ENCODE assay signal across 16 mouse cellular contexts in the genomic region with DNA sequence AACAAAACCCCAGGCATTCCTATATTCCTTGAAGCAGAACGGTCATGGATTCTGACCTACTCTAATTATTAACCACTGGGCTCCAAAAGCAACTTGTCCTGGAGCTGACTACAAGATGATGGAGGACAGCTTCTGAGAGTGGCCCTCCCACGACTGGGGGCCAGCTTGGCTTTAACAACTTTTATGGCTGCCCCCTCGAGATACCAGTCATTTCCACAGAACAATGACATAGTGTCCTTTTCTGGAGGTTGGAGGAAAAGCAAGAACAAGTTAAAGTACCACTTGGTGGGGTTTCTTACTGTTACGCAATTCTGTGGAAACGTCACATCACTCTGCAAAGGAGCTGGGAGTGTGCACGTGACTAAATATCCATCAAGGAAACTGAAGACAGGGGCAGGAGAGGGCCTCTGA.
DNase-seq lines count a peak whose midpoint lies in the region; ATAC-seq and TF ChIP-seq lines count a peak whose summit lies in the region.
"Had no signal": no experiment of that assay in that cellular context is flagged by ENCODE, and none has a peak within 500 bp of the region (broad histone marks: within the 10 kb centered on the region; RNA-seq: fewer than 3 reads in every experiment).

No protein-coding gene starts in this region.

- DNase-seq in Patski (ENCODE audit: low read depth, low spot score) (peak; percentile 92), adipocyte (ENCODE audit: low spot score) (no peak)
- peak; percentile 86 for DNase-seq in kidney, adult 11 months
- DNase-seq in kidney, postnatal 0 days (ENCODE audit: low spot score) = peak; percentile 69
- peak; percentile 35 for DNase-seq in lung, postnatal 10 days
- DNase-seq in thymus, postnatal 4 days = no peak
- no peak for DNase-seq in urinary bladder, postnatal 36 days (ENCODE audit: low spot score in 2 of 2)
- DNase-seq: adrenal gland, adult 8-10 months; cerebellum, postnatal 36 days; heart, postnatal 36 days; liver had no signal

- no peak overlapping the region for H3K4me3 ChIP-seq in kidney, postnatal 0 days (replicated peaks; ENCODE audit: low read depth, low read length)
- H3K4me3 ChIP-seq: erythroblast, embryonic 14.5 days; forebrain, embryonic 15.5 days; heart, embryonic 13.5 days; hindbrain, embryonic 15.5 days; midbrain, embryonic 10.5 days had no signal

- H3K36me3 ChIP-seq in kidney, postnatal 0 days (ENCODE audit: insufficient read depth, low read length) = no peaks in the 10 kb centered on the region
- H3K36me3 ChIP-seq: forebrain, embryonic 15.5 days; heart, embryonic 13.5 days; hindbrain, embryonic 15.5 days; midbrain, embryonic 10.5 days had no signal

- CTCF ChIA-PET in Patski (lab: Charles Lee) = interaction anchor here (1.1 to 1.8 kb wide), 5 partner anchors 11 to 73 kb away, joined by 3 to 5 read pairs (median 4); no protein-coding TSS in a partner anchor

- 22% methylated on average over 6 of the region's 6 CpGs for WGBS in kidney, postnatal 0 days

- H3K27ac ChIP-seq in kidney, postnatal 0 days = peak overlapping the region; percentile 83
- H3K27ac ChIP-seq: forebrain, embryonic 15.5 days; heart, embryonic 13.5 days; hindbrain, embryonic 15.5 days; midbrain, embryonic 10.5 days had no signal

- H3K4me2 ChIP-seq in kidney, postnatal 0 days (ENCODE audit: low read length) = peak overlapping the region; percentile 76; the same call in 1 of the 2 replicates
- H3K4me2 ChIP-seq: forebrain, embryonic 15.5 days; heart, embryonic 13.5 days; hindbrain, embryonic 15.5 days had no signal

- TF ChIP-seq CTCF in Patski (IDR thresholded peaks at IDR 0.05) = no peak
- TF ChIP-seq CTCF in kidney, postnatal 0 days (IDR thresholded peaks at IDR 0.05; ENCODE audit: low read depth) = 0 out of 2 replicates have a peak, but pooled peaks have one; percentile 16

- POLR2A ChIA-PET in Patski (lab: Charles Lee) = interaction anchor here (0.6 to 0.7 kb wide), 2 partner anchors 16 to 44 kb away, joined by 3 read pairs; no protein-coding TSS in a partner anchor

- ATAC-seq in Patski = peak; percentile 37
- ATAC-seq in kidney, postnatal 0 days (replicated peaks; ENCODE audit: low FRiP score, low read depth) = peak; percentile 65
- ATAC-seq: forebrain, embryonic 15.5 days had no signal

- no peaks in the 10 kb centered on the region for H3K4me1 ChIP-seq in kidney, postnatal 0 days (replicated peaks; ENCODE audit: insufficient read depth, low read length)

- H3K9ac ChIP-seq in kidney, postnatal 0 days (ENCODE audit: low read depth, low read length) = no peak overlapping the region
- H3K9ac ChIP-seq: forebrain, embryonic 15.5 days; heart, embryonic 13.5 days; hindbrain, embryonic 15.5 days had no signal

- H3K27me3 ChIP-seq in Patski = no peaks in the 10 kb centered on the region
- no peaks in the 10 kb centered on the region for H3K27me3 ChIP-seq in kidney, postnatal 0 days (ENCODE audit: insufficient read depth, low read length)
- H3K27me3 ChIP-seq: forebrain, embryonic 15.5 days; hindbrain, embryonic 15.5 days had no signal

- in situ Hi-C loops in Patski (cut with MboI; ENCODE audit: low pct_unique_long_range_greater_than_20kb) = no loop called here

- H3K9me3 ChIP-seq in kidney, postnatal 0 days (replicated peaks; ENCODE audit: low read length) = no peaks in the 10 kb centered on the region
- H3K9me3 ChIP-seq: forebrain, embryonic 15.5 days; heart, embryonic 13.5 days; hindbrain, embryonic 15.5 days; midbrain, embryonic 10.5 days had no signal

Comparison
In these comparisons a context has a peak if more than half of its experiments do, and no peak if none do; other contexts are left out.
1. DNase-seq: peak in Patski (single experiment), kidney, adult 11 months (single experiment), kidney, postnatal 0 days (single experiment) and lung, postnatal 10 days (single experiment); none in adipocyte (single experiment), thymus, postnatal 4 days (single experiment) and urinary bladder, postnatal 36 days (0 of 2).